Mouse (Mus musculus) liver, postnatal 0 days (tissue): ENCODE results near the gene Slc9a7.

Source experiments
- CTCF ChIP-seq: sonication (generic); IDR thresholded peaks from 2 replicates; pipeline ENCODE4 v1.5.1; 2016; ENCODE audit warnings: antibody characterized with exemption, low read depth
- EP300 ChIP-seq: IDR thresholded peaks from 2 replicates; pipeline ENCODE4 v1.6.1; 2016; ENCODE audit warnings: antibody characterized with exemption, low read depth, mild to moderate bottlenecking

DNA sequence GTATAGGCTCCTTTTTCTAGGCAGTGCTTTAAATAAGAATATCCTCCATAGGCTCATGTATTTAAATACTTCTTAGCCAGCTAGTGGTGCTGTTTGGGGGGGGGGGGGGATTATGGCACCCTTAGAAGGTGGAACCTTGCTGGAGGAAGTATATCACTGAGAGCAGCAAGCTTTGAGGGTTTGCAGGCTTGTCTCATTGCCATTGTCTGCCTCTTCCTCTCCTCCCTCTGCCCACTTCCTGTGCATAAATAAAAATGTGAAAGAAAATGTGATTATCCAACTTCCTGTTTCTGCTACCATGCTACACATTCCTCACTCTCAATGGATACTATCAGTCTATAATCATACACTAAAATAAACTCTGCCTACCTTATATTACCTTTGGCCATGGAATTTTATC lies 123.2 kb downstream of the Slc9a7 start:
- no peak for TF ChIP-seq EP300
- TF ChIP-seq CTCF: no peak
